Mouse (Mus musculus): Measurements from ENCODE around the gene Plaur. TPM values are rescaled to one million over a fixed set of nuclear protein-coding genes. Genes with fewer than 3 reads are reported as not detected.

Plaur gene
- polyA plus RNA-seq, 1 experiment from 2014 or later, result 8.7 TPM

DNA sequence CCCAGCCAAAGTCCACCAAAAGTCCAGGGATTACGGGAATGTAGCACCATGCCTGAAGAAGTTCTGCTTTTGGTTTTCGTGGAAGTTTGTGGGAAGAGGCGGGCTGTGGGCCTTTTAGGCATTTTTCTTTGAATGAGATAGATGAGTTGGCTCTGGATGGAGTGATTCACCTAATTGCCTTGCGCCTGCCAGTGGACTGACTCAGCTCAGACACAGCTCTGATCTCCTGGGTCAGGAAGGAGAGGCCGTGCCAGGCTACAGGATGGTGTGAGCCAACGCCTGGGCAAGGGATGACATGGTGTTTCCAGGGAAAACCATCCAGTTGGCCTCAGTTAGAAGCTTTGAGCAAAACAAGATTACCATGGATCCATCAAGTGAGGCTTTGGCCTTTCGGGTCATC is 8.1 kb downstream of the Plaur start:
- no peak overlapping the region for H3K4me3 ChIP-seq (replicated peaks)
- no peak overlapping the region for H3K9ac ChIP-seq
- peaks cover 10% of the 10 kb centered on the region; the same call in 1 of the 2 replicates for H3K36me3 ChIP-seq
- H3K4me2 ChIP-seq (replicated peaks), result no peak overlapping the region
- H3K4me1 ChIP-seq (replicated peaks), result no peaks in the 10 kb centered on the region
- H3K27ac ChIP-seq, result no peak overlapping the region
- no peak for ATAC-seq
- H3K9me3 ChIP-seq, result no peaks in the 10 kb centered on the region
- H3K27me3 ChIP-seq (replicated peaks), result no peaks in the 10 kb centered on the region
- 95% methylated on average over 7 of the region's 7 CpGs for WGBS

DNA sequence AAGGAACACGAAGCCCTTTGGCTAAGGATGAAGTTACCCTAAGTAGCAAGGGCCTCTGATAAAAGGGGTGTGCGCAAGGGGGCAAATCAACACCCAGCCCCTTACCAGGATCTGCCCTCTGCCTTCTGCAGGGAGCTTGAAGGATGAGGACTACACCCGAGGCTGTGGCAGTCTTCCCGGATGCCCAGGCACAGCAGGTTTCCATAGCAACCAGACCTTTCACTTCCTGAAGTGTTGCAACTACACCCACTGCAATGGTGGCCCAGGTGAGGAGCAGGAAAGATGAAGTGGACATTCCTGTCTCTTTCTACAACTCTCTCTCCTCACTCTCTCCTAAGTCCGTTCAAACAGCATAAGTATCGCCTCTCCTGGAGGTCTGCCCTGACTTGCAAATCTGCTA is 10.2 kb downstream of the Plaur start:
- H3K4me3 ChIP-seq (replicated peaks), result no peak overlapping the region
- H3K4me1 ChIP-seq (replicated peaks), result no peaks in the 10 kb centered on the region
- no peak overlapping the region for H3K27ac ChIP-seq
- ATAC-seq, result no peak
- H3K9me3 ChIP-seq, result no peaks in the 10 kb centered on the region
- H3K36me3 ChIP-seq, result peaks cover 10% of the 10 kb centered on the region; the same call in 1 of the 2 replicates
- WGBS, result 84% methylated on average over 6 of the region's 6 CpGs
- H3K27me3 ChIP-seq (replicated peaks), result no peaks in the 10 kb centered on the region
- H3K4me2 ChIP-seq (replicated peaks), result no peak overlapping the region
- H3K9ac ChIP-seq, result no peak overlapping the region

DNA sequence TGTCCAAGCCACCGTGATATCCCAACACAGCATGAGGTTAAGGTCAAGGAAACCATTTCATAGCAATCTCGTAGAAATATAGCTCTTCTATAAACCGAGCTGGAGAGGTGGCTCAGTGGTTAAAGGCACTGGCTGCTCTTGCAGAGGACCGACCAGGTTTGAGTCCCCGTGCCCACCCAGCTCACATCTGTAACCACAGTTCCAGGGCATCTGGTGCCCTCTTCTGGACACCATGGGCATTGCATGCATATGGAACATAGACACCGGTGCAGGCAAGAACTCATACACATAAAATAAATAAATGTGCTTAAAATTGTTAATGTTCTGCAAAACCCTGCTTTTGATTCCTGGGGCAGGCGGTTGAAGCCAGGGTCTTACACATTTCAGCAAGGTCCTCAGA is 10.7 kb downstream of the Plaur start:
- 78% methylated on average over 7 of the region's 7 CpGs for WGBS
- Histone ChIP-seq H3K9ac (no peak overlapping the region), H3K9me3 (no peaks in the 10 kb centered on the region), H3K27ac (no peak overlapping the region), H3K27me3 (replicated peaks) (no peaks in the 10 kb centered on the region), H3K4me3 (replicated peaks) (no peak overlapping the region), H3K4me1 (replicated peaks) (no peaks in the 10 kb centered on the region), H3K4me2 (replicated peaks) (no peak overlapping the region), H3K36me3 (peaks cover 10% of the 10 kb centered on the region; the same call in 1 of the 2 replicates)
- no peak for ATAC-seq

DNA sequence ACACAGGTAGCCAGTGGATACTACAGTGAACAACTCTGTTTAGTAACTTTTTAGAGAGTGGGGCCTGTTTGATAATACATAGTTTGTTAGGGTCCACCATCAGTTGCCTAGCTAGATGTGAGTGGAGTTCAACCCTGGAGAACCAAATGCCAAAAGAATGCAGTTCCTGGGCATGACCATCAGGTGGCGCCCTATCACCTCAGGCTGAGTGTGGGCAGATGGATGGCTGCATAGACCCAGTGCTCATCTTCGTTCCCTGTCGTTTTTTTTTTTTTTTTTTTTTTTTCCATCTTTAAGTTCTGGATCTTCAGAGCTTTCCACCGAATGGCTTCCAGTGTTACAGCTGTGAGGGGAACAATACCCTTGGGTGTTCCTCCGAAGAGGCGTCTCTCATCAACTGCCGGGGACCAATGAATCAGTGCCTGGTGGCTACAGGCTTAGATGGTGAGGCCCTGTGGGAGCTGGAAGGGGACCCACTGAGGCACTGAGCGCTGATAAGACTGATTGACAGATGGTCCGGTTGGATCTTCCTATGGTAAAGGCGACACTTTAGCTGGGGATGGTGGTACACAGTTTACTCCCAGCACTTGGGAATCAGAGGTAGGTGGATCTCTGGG is 11.7 kb downstream of the Plaur start:
- Histone ChIP-seq H3K36me3 (peaks cover 10% of the 10 kb centered on the region; the same call in 1 of the 2 replicates), H3K9me3 (no peaks in the 10 kb centered on the region), H3K4me1 (replicated peaks) (no peaks in the 10 kb centered on the region), H3K4me3 (replicated peaks) (no peak overlapping the region), H3K27ac (no peak overlapping the region), H3K27me3 (replicated peaks) (no peaks in the 10 kb centered on the region), H3K9ac (no peak overlapping the region), H3K4me2 (replicated peaks) (no peak overlapping the region)
- WGBS, result 57% methylated on average over 10 of the region's 10 CpGs
- peak; percentile 31; the same call in 1 of the 2 replicates for ATAC-seq

DNA sequence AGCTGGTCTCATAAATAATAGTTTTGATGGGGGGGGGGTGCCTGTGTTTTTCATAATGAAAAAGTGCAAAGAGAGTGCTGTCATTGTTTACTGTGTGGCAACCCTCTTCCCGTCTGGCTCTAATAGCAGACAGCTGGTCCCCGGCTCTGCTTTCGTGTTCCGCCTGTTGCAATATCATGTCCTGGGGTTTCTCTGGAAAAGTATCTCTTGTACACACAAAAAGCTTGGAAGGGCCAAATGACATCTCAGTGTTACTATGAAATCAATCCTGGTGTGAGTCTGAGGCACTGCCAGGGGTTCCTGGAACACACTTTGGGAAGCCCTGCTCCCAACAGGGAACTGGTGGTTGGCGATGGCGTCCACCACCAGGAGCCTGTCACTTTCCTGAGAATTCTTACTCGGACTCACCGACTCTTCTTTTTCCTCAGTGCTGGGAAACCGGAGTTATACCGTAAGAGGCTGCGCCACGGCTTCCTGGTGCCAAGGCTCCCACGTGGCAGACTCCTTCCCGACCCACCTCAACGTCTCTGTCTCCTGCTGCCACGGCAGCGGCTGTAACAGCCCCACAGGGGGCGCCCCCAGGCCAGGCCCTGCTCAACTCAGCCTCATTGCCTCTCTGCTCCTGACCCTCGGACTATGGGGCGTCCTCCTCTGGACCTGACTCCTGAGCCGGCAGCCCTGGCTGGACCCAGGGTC is 12.7 kb downstream of the Plaur start:
- Histone ChIP-seq H3K9ac (no peak overlapping the region), H3K27me3 (replicated peaks) (no peaks in the 10 kb centered on the region), H3K36me3 (peaks cover 7% of the 10 kb centered on the region; the same call in 1 of the 2 replicates), H3K4me2 (replicated peaks) (no peak overlapping the region), H3K4me3 (replicated peaks) (no peak overlapping the region), H3K4me1 (replicated peaks) (no peaks in the 10 kb centered on the region), H3K27ac (no peak overlapping the region), H3K9me3 (no peaks in the 10 kb centered on the region)
- ATAC-seq, result no peak
- WGBS, result 43% methylated on average over 21 of the region's 21 CpGs

DNA sequence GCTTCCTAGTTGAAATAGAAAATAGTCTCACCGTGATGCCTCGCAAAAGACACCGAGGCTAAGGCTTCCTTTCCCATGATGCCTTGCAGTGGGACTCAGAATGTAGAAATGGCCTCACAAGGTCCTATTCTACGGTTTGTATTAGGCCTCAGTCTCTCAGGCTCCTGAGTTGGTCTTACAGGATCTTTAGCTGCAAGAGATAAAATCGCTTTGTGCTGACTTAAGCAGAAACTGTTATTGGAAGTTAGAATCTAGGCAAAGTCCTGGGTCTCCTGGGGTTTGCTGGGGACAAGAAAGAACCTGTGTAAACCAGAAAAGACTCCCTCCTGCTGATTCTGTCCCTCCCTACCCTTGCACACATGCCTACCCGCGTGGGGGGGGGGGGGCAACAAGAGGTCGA is 14.1 kb downstream of the Plaur start:
- Histone ChIP-seq H3K27ac (no peak overlapping the region), H3K4me2 (replicated peaks) (no peak overlapping the region), H3K9ac (no peak overlapping the region), H3K9me3 (no peaks in the 10 kb centered on the region), H3K4me1 (replicated peaks) (peaks cover 10% of the 10 kb centered on the region), H3K36me3 (peaks cover 3% of the 10 kb centered on the region; the same call in 1 of the 2 replicates), H3K27me3 (replicated peaks) (peaks cover 7% of the 10 kb centered on the region; the same call in 1 of the 2 replicates), H3K4me3 (replicated peaks) (no peak overlapping the region)
- 84% methylated on average over 8 of the region's 8 CpGs for WGBS
- ATAC-seq, result no peak

DNA sequence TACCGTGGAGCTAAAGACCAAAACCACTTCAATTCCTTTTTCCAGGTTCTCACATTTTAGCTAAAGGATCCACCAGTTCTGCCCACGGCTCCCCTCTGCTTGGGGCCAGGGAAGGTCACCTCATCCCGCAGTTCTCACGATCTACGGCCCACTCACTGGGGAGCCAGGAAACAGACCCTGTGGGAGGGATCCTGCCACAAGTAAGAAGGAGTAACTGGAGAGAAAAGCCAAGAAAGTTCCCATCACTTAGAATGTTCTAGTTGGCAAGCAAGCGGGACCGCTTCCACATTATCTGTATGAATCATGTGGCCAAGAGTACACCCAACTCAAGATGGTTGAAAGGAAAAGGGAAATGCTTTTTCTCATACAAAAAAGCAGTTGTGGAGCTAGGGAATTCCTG is 14.6 kb downstream of the Plaur start:
- WGBS, result 86% methylated on average over 7 of the region's 7 CpGs
- no peak overlapping the region for H3K27ac ChIP-seq
- no peak overlapping the region for H3K9ac ChIP-seq
- no peak overlapping the region for H3K4me3 ChIP-seq (replicated peaks)
- H3K9me3 ChIP-seq, result no peaks in the 10 kb centered on the region
- no peak overlapping the region for H3K4me2 ChIP-seq (replicated peaks)
- H3K4me1 ChIP-seq (replicated peaks), result peaks cover 13% of the 10 kb centered on the region
- peaks cover 10% of the 10 kb centered on the region; the same call in 1 of the 2 replicates for H3K27me3 ChIP-seq (replicated peaks)
- ATAC-seq, result no peak
- H3K36me3 ChIP-seq, result peaks cover 3% of the 10 kb centered on the region; the same call in 1 of the 2 replicates

DNA sequence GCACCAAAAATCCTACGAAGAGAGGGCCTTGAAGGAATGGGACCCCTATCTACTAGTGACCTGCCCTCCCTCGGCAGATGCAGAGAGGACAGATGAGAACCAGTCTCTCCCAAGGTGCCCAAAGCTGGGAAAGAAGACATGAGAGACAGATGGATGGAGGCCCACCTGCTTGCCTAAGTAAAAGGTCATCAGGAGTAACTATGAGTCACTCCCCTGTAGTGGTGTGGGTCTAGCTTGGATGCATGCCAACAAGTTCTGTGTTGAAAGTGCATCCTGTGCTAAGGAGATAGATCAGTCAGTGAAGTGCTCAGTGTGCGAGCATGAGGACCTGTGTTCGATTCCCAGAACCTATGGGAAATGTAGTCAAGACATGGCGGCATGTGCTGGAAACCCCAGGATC is 16.6 kb downstream of the Plaur start:
- Histone ChIP-seq H3K9me3 (no peaks in the 10 kb centered on the region), H3K27ac (no peak overlapping the region), H3K36me3 (no peaks in the 10 kb centered on the region), H3K4me3 (replicated peaks) (no peak overlapping the region), H3K4me2 (replicated peaks) (no peak overlapping the region), H3K9ac (no peak overlapping the region), H3K27me3 (replicated peaks) (peaks cover 18% of the 10 kb centered on the region; the same call in 1 of the 2 replicates), H3K4me1 (replicated peaks) (peaks cover 13% of the 10 kb centered on the region)
- no peak for ATAC-seq
- 87% methylated on average over 5 of the region's 5 CpGs for WGBS

DNA sequence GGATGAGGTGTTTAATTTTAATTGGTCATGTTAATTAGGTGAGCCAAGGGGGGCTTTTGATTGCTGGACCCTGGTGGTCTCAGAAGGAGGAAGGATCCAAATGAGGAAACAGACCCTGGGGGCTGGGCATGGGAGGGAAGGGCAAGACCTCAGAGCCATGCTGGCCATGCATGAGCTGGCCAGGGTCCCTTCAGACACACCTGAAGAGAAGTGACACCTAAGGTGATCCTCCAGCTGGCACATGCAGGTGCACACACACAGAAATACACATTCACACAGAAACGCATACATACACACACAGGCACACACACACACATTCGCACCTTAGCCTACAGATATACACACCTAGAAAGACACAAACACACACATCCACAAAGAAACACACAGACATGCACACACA is 17.4 kb downstream of the Plaur start:
- no peak overlapping the region for H3K9ac ChIP-seq
- H3K36me3 ChIP-seq, result no peaks in the 10 kb centered on the region
- no peak overlapping the region for H3K27ac ChIP-seq
- no peaks in the 10 kb centered on the region for H3K9me3 ChIP-seq
- no peak overlapping the region for H3K4me3 ChIP-seq (replicated peaks)
- H3K4me1 ChIP-seq (replicated peaks), result peaks cover 15% of the 10 kb centered on the region
- peaks cover 21% of the 10 kb centered on the region; the same call in 1 of the 2 replicates for H3K27me3 ChIP-seq (replicated peaks)
- ATAC-seq, result no peak
- H3K4me2 ChIP-seq (replicated peaks), result no peak overlapping the region
- WGBS, result 93% methylated on average over 2 of the region's 2 CpGs

DNA sequence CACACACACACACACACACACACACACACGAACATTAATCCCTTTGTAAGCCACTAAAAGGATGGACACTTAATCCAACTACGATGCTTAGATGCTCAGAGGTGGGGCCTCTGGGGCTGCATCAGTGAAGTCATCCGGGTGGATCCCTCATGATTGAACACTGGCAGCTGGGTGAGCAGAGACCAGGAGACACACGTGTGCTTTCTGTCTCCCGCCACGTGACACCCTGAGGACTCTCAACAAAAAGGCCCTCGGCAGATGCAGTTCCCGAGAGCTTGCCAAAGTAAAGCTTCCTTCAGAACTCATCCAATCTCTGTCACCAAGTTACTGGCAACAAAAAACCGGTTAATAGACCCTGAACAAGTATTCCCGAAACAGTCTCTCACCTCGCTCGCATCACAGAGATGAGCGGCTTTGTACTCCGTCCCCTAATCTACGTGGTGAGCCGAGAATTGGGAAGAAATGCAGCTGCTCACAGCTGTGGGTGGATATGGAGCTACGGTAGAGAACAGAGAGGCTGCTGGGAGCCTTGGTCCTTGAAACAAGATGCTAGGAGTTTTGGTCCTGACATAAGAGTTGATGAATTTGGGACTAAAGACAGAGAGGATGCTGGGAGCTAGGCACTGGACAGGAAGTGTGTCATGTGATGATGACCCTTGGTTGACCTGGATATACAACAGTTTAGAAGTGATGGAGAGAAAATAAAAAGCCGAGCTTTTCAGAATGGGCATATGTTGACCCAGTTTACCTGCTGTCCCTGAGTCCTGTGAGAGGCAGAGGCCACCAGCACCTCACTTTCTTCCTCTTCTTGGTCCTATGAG is 18.0 kb downstream of the Plaur start:
- WGBS, result 50% methylated on average over 18 of the region's 18 CpGs
- Histone ChIP-seq H3K27ac (no peak overlapping the region), H3K27me3 (replicated peaks) (peaks cover 21% of the 10 kb centered on the region; the same call in 1 of the 2 replicates), H3K9ac (no peak overlapping the region), H3K36me3 (no peaks in the 10 kb centered on the region), H3K4me3 (replicated peaks) (no peak overlapping the region), H3K4me2 (replicated peaks) (peak overlapping the region; percentile 97), H3K9me3 (no peaks in the 10 kb centered on the region), H3K4me1 (replicated peaks) (peaks cover 15% of the 10 kb centered on the region)
- ATAC-seq, result no peak

DNA sequence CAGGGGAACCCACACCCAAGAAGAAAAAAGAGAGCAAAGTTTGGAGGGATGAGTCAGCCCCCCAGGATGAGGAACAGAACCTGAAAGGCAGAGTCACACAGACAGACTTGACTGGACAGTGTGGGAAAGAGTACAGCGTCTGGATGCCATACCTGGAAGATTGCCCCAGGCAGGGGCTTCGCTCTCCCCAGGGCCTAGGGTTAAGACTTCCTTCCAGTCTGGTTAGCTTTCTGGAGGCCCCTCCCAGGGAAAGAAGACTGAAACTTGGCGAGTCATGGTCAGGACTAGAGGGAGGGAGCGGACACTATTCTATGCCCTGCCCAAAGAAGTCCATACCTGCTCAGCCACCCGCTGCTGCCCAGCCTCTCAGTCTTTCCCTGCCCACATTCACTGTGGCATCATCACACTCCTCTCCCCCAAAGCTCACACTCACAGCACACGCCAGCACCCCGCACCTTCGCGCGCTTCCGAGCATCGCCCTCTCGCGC is 18.7 kb downstream of the Plaur start:
- ATAC-seq, result peak; percentile 29; the same call in 1 of the 2 replicates
- H3K4me2 ChIP-seq (replicated peaks), result peak overlapping the region; percentile 97
- peak overlapping the region; percentile 61 for H3K4me3 ChIP-seq (replicated peaks)
- peak overlapping the region; percentile 55 for H3K9ac ChIP-seq
- H3K9me3 ChIP-seq, result no peaks in the 10 kb centered on the region
- H3K27ac ChIP-seq, result no peak overlapping the region
- H3K4me1 ChIP-seq (replicated peaks), result peaks cover 15% of the 10 kb centered on the region
- H3K36me3 ChIP-seq, result no peaks in the 10 kb centered on the region
- WGBS, result 15% methylated on average over 14 of the region's 14 CpGs
- H3K27me3 ChIP-seq (replicated peaks), result peaks cover 21% of the 10 kb centered on the region; the same call in 1 of the 2 replicates

Data from intestine, embryonic 15.5 days (tissue).